Mouse (Mus musculus) small intestine, adult 2 months (tissue): ENCODE results near the gene Trim46.

Experiments used
- CTCF ChIP-seq: fragments of 200-500 bp; IDR thresholded peaks from 2 replicates; pipeline ENCODE4 v1.5.1; 2012; ENCODE audit warnings: low read depth, mild to moderate bottlenecking, control low read depth, inconsistent platforms, low read length, moderate library complexity, mixed read lengths; ENCODE audit not compliant: insufficient replicate concordance, insufficient read length; ENCODE audit errors: extremely low read depth
- POLR2A ChIP-seq: fragments of 200-500 bp; IDR thresholded peaks from 2 replicates; pipeline ENCODE4 v1.6.1; 2012; ENCODE audit warnings: low read depth, mild to moderate bottlenecking, control low read depth, inconsistent platforms, low read length, moderate library complexity

DNA sequence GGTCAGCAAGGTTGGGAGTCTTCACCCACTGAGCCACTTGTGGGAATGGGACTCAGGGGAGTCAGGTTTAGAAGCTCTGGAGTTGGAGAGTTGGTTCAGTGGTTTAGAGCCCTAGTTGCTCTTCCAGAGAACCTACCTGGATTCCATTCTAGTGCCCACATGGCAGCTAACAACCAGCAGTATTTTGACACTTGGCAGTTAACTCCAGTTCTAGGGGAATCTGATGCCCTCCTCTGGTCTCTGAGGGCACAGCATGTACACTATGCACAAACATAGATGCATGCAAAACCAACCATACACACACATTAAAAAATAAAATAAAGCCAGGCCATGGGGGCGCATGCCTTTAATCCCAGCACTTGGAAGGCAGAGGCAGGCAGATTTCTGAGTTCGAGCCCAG lies 52.3 kb downstream of the Trim46 start:
- TF ChIP-seq POLR2A (no peak), CTCF (peak; percentile 18; the same call in 1 of the 2 replicates)
